Mouse (Mus musculus) left cerebral cortex, adult 8-10 months (tissue): ENCODE measurements around the gene Usp34. TPM values are rescaled to one million over a fixed set of nuclear protein-coding genes. Genes with fewer than 3 reads are reported as not detected.
A peak's percentile ranks its signal among the peaks of the same experiment; 100 is the strongest.
"Not testable (repeated sequence)": the region's sequence is repeated elsewhere in the genome, so short reads cannot be mapped to it uniquely, and the experiment has no call there.

Experiments
- DNase-seq, 2 experiments: peaks; one replicate each; pipeline ENCODE4 v3.0.0; 2022; ENCODE audit warnings: low spot score in 2 of 2
- total RNA-seq, 4 experiments: library from RNA; stranded (reverse); gene quantifications; 2 replicates each; pipeline ENCODE4 v1.2.4; 2022

Gene Usp34
- total RNA-seq, 4 experiments from 2014 or later: 78.6 to 110 (median 94.6) TPM

DNA sequence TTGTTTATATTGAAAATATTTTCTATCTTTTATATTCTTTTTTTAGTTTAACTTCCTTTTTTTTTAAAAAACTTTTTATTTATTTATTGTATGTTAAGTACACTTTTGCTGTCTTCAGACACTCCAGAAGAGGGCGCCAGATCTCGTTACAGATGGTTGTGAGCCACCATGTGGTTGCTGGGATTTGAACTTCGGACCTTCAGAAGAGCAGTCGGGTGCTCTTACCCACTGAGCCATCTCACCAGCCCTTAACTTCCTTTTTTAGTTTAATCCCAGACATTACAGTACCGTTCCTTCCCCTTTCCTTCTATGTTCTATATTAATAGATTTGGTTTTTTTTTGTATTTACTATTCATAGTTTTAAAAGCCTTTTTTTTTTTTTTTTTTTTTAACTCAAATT is 50.5 kb downstream of the Usp34 start:
- DNase-seq: not testable (repeated sequence)

DNA sequence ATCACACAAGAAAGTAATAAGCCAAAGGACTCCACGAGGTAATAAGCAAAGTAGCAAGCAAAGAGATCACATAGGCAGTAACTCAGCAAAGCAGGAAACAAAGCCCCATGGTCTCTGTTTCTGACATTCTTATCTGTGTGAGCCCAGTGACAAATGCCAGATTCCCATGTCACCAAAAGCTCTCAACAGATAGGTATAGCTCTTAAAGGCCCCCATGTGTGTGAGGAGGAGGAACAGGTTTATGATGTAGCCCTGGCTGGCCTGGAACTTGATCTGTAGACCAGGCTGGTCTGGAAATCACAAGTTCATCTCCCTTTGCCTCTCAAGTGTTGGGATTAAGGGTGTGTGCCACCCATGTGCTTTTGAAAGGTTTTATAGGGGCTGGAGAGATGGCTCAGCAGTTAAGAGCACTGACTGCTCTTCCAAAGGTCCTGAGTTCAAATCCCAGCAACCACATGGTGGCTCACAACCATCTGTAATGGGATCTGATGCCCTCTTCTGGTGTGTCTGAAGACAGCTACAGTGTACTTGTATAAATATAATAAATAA is 53.1 kb downstream of the Usp34 start:
- DNase-seq: not testable (repeated sequence)

DNA sequence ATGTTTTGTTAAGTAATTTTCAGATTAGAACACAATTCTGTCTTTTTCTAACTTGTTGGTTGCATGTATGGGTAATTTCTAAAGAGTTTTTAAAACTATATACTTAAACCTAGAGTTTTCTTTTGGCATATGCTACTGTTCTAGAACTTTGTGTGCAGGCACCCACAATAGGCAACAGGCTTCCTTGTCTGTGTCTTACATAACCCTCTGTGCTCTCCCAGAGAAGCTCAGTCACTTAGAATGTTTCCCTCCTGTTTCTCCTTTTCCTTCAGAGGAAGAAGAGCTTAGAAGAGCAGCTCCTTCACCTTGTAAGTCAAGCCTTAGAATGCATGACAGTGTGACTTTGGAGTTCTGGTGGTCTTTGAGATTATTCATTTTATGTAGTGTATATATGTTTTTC is 55.6 kb downstream of the Usp34 start:
- DNase-seq: no peak

GRCm38 (mm10) chr11:23364348-23364747 is 57.7 kb downstream of the Usp34 start:
- DNase-seq: no peak

GRCm38 (mm10) chr11:23372032-23372431 is 65.3 kb downstream of the Usp34 start:
- no peak for DNase-seq

DNA sequence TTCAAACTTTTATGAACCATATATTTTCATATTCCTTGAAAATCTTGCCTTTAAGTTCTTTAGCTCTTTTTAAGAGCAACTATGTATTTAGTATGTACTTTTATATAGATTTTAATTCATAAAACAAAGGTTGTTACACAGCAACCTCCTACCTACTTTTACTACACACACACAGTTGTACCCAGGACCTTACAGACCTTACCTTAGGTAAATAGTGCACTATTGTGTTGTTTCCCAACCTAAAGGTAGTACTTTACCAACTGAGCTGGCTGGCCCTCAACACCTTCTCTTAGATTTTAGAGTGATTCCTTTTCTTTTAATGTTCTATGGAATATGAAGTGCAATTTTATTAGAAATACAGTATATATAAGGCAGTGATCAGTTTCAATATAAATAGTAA is 65.8 kb downstream of the Usp34 start:
- DNase-seq: no peak

DNA sequence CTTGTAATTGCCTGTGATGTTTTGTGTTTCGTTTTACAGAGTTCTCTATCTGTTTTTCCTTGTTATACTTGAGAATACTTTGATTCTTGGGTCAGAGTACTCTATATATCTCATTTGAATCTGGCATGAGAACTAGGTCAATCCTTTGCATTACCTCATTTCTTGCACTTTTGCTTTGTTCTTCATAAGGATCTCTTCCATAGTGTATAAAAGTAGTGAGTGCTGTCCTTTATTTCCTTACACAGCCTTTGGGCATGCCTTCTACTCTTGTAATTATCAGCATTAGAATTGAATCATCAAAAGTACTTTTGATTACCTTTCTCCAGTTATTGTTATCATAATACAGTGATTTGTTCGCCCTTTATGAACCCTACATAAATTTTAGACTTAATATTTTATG is 73.4 kb downstream of the Usp34 start:
- DNase-seq: no peak

- DNase-seq: no peak
Measured at GRCm38 (mm10) chr11:23380595-23380994, 73.9 kb downstream of the Usp34 start.

DNA sequence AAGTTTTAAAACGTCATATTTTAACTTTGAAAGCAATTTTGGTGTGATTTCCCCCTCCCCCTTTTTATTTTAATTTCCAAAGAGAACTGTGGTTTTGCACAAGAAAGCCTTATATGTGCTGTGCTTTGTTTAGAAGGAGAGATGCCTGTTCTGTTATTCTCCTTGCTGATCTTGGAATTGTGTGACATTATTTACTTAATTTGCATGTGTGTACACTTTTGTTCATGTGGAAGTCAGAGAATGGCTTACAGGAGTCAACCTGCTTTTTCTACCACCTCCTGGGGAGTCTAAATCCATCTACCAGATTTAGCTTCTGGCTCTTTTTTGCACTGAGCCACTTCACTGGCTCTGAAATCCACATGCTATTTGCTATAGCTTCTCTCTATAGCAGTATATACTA is 76.1 kb downstream of the Usp34 start:
- DNase-seq: no peak

GRCm38 (mm10) chr11:23389649-23390048 is 83.0 kb downstream of the Usp34 start:
- no peak for DNase-seq

- DNase-seq: no peak
Measured at GRCm38 (mm10) chr11:23392567-23392966, 85.9 kb downstream of the Usp34 start.

GRCm38 (mm10) chr11:23396608-23397007 is 89.9 kb downstream of the Usp34 start:
- no peak for DNase-seq

GRCm38 (mm10) chr11:23400978-23401776 is 94.5 kb downstream of the Usp34 start:
- DNase-seq: no peak

DNA sequence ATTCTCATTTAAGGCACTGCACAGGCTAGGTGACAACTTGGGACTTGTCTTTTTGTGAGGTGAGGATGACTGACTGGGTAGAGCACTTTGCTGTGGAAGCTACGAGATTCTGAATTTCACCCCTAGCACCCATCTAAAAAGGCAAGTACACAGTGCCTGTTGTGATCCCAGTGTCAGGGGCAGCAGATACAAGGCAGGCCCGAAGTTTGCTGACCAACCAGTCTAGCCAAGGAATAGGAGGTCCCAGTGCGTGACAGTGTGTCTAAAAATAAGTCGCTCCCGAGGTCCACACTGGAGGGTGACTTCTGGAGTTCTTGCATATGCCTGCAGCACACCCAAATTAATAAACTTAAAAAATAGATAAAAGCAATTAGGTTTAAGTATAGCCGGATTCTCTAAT is 121.6 kb downstream of the Usp34 start:
- DNase-seq: no peak

GRCm38 (mm10) chr11:23430013-23430412 is 123.3 kb downstream of the Usp34 start:
- DNase-seq: no peak

DNA sequence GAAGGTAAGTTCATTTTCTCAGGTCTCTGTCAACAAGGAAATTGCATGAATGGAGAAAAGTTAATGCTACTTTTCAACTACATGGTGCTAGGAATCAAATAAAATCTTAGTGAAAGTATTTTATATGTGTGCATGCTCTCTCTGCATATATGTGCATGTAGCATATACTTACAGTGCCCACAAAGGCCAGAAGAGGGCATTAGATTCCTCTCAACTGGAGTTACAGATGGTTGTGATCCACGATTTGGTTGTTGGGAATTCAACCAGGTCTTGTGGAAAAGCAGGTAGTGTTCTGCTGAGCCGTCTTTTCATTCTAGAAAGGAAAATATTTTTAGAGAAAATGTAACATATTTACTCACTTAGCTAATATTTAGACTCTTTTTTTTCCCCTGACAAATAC is 129.4 kb downstream of the Usp34 start:
- DNase-seq: no peak

GRCm38 (mm10) chr11:23465862-23466261 is 159.2 kb downstream of the Usp34 start:
- DNase-seq: not testable (repeated sequence)

DNA sequence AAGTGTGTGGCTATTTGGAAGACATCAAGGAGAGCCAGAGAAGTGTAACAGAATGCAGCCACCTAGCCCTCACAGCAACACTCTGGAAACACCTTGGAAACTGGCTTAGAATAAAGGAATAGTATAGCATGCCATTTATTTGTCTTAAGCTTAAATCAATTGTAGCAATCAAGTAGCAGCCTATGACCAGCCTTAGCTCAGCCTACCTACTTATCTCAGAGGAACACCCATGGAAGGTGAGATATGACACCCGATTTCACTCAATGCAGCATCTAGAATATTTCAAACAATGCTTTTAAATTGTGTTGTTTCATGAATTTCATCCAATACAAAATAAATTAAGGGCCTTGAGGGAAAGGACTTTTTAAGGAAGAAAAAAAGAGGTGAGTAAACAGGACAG is 183.3 kb downstream of the Usp34 start:
- no peak for DNase-seq

GRCm38 (mm10) chr11:23492048-23492790 is 185.5 kb downstream of the Usp34 start:
- no peak for DNase-seq

DNA sequence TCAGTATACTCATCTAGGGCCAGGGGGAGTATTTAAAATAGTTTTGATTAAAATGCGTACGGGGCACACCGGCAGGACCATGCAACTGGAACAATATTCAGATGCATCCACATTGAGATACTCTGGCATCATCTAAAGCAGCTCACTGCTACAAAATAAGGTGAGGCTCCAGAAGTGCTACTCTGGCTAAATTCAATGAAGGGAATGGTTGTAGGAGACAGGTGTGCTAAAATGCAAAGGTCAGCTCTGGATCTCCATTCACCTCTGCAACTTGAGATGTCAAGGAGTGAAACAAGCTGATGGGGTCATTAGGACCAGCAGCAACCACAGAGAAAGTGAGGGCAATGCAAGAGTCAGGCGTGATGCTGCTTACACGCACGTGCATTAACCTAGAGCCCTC is 188.5 kb downstream of the Usp34 start:
- no peak for DNase-seq

GRCm38 (mm10) chr11:23496661-23497060 is 190.0 kb downstream of the Usp34 start:
- DNase-seq: no peak

DNA sequence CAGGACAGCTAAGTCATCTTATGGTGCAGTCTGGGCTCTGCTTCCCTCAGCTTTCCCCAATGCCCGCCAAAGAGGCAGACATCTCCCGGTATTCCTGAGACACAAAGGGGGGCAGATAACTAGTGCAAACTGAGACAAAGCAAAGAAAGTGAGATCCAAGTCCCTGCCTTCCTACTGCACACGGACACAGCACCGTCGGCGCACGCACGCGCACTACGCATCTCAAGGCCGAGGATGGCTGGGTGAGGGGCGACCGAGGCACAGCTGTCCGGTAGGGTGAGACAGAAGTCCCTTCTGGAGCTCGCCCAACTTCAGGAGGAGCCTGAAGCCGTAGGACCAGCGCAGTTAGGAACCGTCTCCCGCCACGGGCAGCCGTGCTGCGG is 190.6 kb downstream of the Usp34 start:
- DNase-seq: peak; percentile 50 to 52
